Mouse (Mus musculus) liver, embryonic 11.5 days (tissue): Measurements from ENCODE around the gene Arsa. TPM values are rescaled to one million over a fixed set of nuclear protein-coding genes. Genes with fewer than 3 reads are reported as not detected.

Source experiments
- ATAC-seq: fragments of 200-750 bp; cut with Nextera tagmentation; replicated peaks from 2 replicates; pipeline ENCODE4 v1.8.0; 2017; ENCODE audit warnings: moderate number of reproducible peaks, mild to moderate bottlenecking, moderate TSS enrichment, moderate library complexity; ENCODE audit not compliant: low FRiP score
- DNase-seq: peaks from one replicate; pipeline ENCODE4 v3.0.0-alpha.2; 2017; ENCODE audit warnings: low spot score
- H3K27ac ChIP-seq: fragments of 300-500 bp; sonication (generic); 2 replicates; pipeline ENCODE4 v1.5.1; 2014; ENCODE audit warnings: mild to moderate bottlenecking, low read depth, low read length, control low read depth
- H3K27me3 ChIP-seq: fragments of 300-500 bp; sonication (generic); replicated peaks from 2 replicates; pipeline ENCODE4 v1.6.1; 2014; ENCODE audit warnings: low read length, mixed read lengths; ENCODE audit not compliant: control insufficient read depth, insufficient read depth
- H3K36me3 ChIP-seq: fragments of 300-500 bp; sonication (generic); 2 replicates; pipeline ENCODE4 v1.6.1; 2014; ENCODE audit warnings: mild to moderate bottlenecking, low read length, moderate library complexity, mixed read lengths; ENCODE audit not compliant: control insufficient read depth, insufficient read depth
- H3K4me1 ChIP-seq: fragments of 300-500 bp; sonication (generic); replicated peaks from 2 replicates; pipeline ENCODE4 v1.6.1; 2014; ENCODE audit warnings: low read length, mixed read lengths; ENCODE audit not compliant: control insufficient read depth, insufficient read depth
- H3K4me2 ChIP-seq: fragments of 300-500 bp; sonication (generic); 2 replicates; pipeline ENCODE4 v1.6.1; 2014; ENCODE audit warnings: mild to moderate bottlenecking, control low read depth, moderate library complexity
- H3K4me3 ChIP-seq: fragments of 300-500 bp; sonication (generic); 2 replicates; pipeline ENCODE4 v1.5.1; 2014; ENCODE audit warnings: low read depth, low read length, control low read depth
- H3K9ac ChIP-seq: fragments of 300-500 bp; sonication (generic); 2 replicates; pipeline ENCODE4 v1.6.1; 2014; ENCODE audit warnings: low read depth, low read length, control low read depth
- H3K9me3 ChIP-seq: fragments of 300-500 bp; sonication (generic); 2 replicates; pipeline ENCODE4 v1.6.1; 2016; ENCODE audit warnings: low read length, inconsistent platforms, mixed read lengths; ENCODE audit not compliant: control insufficient read depth
- WGBS: fragments of 180-500 bp; shearing (Covaris S2); extraction: QIAGEN DNeasy Blood & Tissue Kit; methylation state at CpG from one replicate; pipeline ENCODE4 v1.1.7; 2014; 5-methylcytosine and 5-hydroxymethylcytosine counted together
- polyA plus RNA-seq: library from polyadenylated mRNA; unstranded; fragments of >200 nt; fragmentation: Nextera tagmentation; extraction: Ambion mirVana; gene quantifications from 2 replicates; pipeline ENCODE4 v1.2.1, GENCODE M21; 2014

Arsa gene
- polyA plus RNA-seq, 1 experiment from 2014 or later, result 9.0 TPM

DNA sequence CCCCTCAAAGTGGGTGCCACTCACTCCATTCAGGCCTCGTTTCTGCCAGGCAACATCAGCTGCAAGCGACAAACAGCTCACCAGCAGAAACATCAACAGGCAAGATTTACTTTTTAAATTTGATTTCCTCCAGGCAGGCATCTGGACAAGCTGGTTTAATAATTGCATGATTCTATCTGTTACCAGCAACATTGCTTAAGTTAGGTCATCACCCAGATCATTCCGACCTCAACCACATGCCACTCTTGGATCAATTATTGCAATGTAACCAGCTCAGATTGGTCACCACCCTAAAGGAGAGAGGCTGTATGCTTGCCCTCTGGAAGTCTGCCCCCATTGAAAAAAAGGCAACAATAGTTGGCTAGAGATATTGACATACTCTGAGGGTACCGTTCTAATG is 5.7 kb downstream of the Arsa start:
- H3K9ac ChIP-seq, result no peak overlapping the region
- no peaks in the 10 kb centered on the region for H3K27me3 ChIP-seq
- H3K4me2 ChIP-seq, result no peak overlapping the region
- no peak overlapping the region for H3K27ac ChIP-seq
- WGBS, result 87% methylated on average over 4 of the region's 4 CpGs
- no peak overlapping the region for H3K4me3 ChIP-seq
- H3K36me3 ChIP-seq, result no peaks in the 10 kb centered on the region
- no peak for DNase-seq
- ATAC-seq, result no peak
- peaks cover 6% of the 10 kb centered on the region for H3K4me1 ChIP-seq
- H3K9me3 ChIP-seq, result no peaks in the 10 kb centered on the region

DNA sequence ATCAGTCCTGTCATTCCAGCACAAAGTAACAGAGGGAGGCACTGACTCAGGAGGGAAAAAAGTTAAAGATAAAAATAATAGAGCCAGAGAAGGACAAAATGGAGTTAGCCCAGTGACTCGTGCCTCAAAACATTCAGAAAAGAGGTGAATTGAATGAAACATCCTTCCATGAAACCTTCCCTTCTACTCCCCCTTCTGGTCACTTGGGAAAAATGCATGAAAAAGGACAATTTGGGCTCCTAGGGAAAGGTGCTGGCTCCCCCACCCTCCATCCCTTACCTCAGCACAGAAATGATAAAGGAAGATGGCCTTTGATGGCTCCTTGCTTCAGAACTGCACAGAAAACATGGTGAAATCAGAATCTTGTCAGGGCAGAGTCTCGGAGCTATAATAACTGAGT is 8.6 kb downstream of the Arsa start:
- no peak for ATAC-seq
- H3K4me3 ChIP-seq, result no peak overlapping the region
- H3K36me3 ChIP-seq, result no peaks in the 10 kb centered on the region
- no peaks in the 10 kb centered on the region for H3K27me3 ChIP-seq
- no peak for DNase-seq
- H3K4me1 ChIP-seq, result no peaks in the 10 kb centered on the region
- no peaks in the 10 kb centered on the region for H3K9me3 ChIP-seq
- no peak overlapping the region for H3K9ac ChIP-seq
- H3K27ac ChIP-seq, result no peak overlapping the region
- H3K4me2 ChIP-seq, result no peak overlapping the region
- WGBS, result 32% methylated on average over 2 of the region's 2 CpGs

DNA sequence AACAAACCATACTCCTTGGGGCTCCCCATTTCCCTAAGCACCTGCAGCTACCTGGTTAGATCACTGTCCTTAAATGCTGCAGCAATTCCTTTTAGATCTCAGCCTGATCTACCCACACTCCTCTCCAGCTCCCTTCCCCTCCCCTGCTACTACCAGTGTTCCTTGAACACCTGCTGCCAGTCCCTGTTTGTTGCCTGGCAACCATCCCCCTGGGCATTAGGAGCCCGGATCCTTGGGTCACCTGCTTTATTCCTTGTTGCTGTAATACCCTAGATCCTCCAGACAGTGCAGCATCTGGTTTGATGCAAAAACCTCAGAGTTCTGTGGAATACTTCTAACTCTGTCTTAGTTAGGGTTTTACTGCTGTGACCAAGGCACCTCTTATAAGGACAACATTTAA is 12.2 kb downstream of the Arsa start:
- H3K9ac ChIP-seq, result no peak overlapping the region
- H3K27me3 ChIP-seq, result peaks cover 5% of the 10 kb centered on the region; the same call in 1 of the 2 replicates
- no peak overlapping the region for H3K27ac ChIP-seq
- H3K9me3 ChIP-seq, result no peaks in the 10 kb centered on the region
- DNase-seq, result no peak
- H3K4me1 ChIP-seq, result no peaks in the 10 kb centered on the region
- WGBS, result 19% methylated on average over 1 of the region's 1 CpGs
- H3K4me3 ChIP-seq, result no peak overlapping the region
- ATAC-seq, result no peak
- H3K4me2 ChIP-seq, result no peak overlapping the region
- H3K36me3 ChIP-seq, result no peaks in the 10 kb centered on the region

DNA sequence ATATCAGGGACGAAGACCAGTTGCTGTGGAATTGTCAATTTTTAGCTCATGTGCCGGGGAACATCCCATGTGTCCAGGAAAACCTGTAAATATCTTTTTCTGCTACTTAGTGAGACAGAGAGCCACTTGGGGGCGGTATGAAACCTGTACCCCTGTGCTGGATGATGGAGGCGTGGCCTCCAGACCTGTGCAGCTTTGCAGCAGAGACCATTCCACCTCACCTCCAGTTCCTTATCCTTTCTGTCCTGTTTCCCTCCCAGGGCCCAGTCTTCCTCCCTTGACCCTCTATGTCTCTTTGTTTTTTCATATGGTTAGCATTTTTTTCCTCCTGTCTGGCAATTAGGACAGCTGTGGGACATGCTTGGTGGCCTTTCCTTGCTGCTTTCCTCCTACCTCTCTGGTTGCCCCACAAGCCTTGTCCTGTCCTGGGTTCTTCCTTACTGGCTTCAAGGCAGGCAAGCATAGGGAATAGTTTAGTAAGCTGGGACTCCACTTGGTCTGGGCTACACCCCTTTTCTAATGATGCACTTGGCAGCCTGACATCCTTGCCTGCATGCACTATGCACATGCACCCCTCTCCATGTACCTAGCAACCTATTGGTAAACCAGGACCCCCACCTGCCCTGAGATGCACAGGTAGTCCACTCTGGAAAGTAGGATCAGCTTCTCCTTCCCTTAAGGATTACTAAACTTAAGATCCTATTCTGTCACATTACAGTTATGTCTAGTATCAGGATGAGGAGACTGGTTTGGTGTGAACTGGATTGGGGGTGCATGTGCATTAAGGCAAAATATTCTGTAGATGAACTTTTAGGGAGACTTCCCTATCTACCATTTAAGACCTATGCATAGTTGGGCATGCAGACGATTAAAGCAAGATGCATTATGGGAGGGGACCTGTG is 13.6 kb downstream of the Arsa start:
- H3K9ac ChIP-seq, result no peak overlapping the region
- H3K4me1 ChIP-seq, result no peaks in the 10 kb centered on the region
- ATAC-seq (no peak), DNase-seq (no peak)
- no peak overlapping the region for H3K4me2 ChIP-seq
- H3K36me3 ChIP-seq, result no peaks in the 10 kb centered on the region
- 47% methylated on average over 5 of the region's 5 CpGs for WGBS
- no peaks in the 10 kb centered on the region for H3K9me3 ChIP-seq
- H3K27ac ChIP-seq, result no peak overlapping the region
- H3K27me3 ChIP-seq, result peaks cover 10% of the 10 kb centered on the region
- no peak overlapping the region for H3K4me3 ChIP-seq

DNA sequence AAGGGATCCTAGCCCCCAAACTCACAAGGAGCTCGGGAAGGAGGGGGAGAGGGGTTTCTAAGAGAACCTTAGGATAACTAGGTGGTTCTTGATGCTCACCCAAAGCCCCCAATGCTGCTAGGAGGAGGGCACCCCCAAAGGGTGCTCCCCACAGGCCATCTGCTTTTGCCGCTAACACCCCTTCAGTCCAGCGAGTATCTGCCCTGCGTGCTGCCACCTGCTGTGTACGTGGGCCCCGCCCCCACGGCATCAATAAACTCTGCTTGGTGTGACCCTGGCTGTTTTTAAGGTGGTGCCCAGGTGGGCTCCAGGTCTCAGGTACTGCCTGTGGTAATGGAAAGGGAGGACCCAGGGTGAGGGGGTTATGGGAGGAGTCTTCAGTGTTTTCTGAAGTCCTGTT is 15.0 kb downstream of the Arsa start:
- ATAC-seq (no peak), DNase-seq (no peak)
- H3K4me2 ChIP-seq, result no peak overlapping the region
- H3K4me3 ChIP-seq, result no peak overlapping the region
- H3K4me1 ChIP-seq, result no peaks in the 10 kb centered on the region
- H3K36me3 ChIP-seq, result no peaks in the 10 kb centered on the region
- H3K9me3 ChIP-seq, result no peaks in the 10 kb centered on the region
- H3K27me3 ChIP-seq, result peaks cover 19% of the 10 kb centered on the region
- no peak overlapping the region for H3K9ac ChIP-seq
- WGBS, result 71% methylated on average over 7 of the region's 7 CpGs
- H3K27ac ChIP-seq, result no peak overlapping the region

DNA sequence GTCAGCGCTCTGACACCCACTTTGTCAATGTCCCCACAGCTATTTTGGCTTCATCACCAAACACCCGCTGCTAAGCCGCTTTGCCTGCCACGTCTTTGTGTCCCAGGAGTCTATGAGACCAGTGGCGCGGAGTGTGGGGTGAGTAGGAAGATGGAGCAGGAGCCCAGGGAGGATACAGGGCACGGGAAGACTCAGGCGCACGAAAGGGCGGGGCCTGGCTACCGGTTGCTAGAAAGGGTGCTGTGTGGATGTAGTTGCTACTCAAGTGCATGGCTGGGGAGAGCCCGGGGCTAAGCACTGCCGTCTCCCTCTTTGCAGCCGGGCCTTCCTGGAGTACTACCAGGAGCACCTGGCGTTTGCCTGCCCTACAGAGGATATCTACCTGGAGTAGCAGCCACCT is 15.9 kb downstream of the Arsa start:
- H3K4me3 ChIP-seq, result no peak overlapping the region
- H3K9me3 ChIP-seq, result no peaks in the 10 kb centered on the region
- DNase-seq (no peak), ATAC-seq (no peak)
- peaks cover 27% of the 10 kb centered on the region for H3K27me3 ChIP-seq
- no peak overlapping the region for H3K9ac ChIP-seq
- WGBS, result 72% methylated on average over 15 of the region's 15 CpGs
- H3K27ac ChIP-seq, result no peak overlapping the region
- no peak overlapping the region for H3K4me2 ChIP-seq
- no peaks in the 10 kb centered on the region for H3K4me1 ChIP-seq
- no peaks in the 10 kb centered on the region for H3K36me3 ChIP-seq

DNA sequence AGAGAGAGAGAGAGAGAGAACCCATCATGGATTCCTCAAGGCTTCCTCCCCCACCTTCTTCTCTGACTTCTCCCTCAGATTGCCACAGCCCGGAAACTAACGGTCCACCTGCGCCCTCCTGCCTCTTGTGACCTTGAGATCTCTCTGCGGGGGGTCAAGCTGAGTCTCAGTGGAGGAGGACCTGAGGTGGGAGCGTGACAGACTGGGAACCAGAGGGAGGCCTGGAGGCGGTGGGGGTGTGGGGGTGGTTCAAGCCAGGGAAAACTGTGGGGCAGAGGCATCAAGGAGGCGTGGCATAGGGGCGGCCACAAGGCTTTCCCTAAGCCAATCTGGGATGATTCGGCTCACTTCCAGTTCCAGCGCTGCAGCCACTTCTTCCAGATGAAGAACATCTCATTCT is 16.9 kb downstream of the Arsa start:
- Histone ChIP-seq H3K4me3 (no peak overlapping the region), H3K9ac (no peak overlapping the region), H3K4me2 (no peak overlapping the region), H3K9me3 (no peaks in the 10 kb centered on the region), H3K27ac (no peak overlapping the region), H3K36me3 (no peaks in the 10 kb centered on the region), H3K4me1 (no peaks in the 10 kb centered on the region), H3K27me3 (peaks cover 36% of the 10 kb centered on the region)
- DNase-seq (no peak), ATAC-seq (no peak)
- 66% methylated on average over 10 of the region's 10 CpGs for WGBS

DNA sequence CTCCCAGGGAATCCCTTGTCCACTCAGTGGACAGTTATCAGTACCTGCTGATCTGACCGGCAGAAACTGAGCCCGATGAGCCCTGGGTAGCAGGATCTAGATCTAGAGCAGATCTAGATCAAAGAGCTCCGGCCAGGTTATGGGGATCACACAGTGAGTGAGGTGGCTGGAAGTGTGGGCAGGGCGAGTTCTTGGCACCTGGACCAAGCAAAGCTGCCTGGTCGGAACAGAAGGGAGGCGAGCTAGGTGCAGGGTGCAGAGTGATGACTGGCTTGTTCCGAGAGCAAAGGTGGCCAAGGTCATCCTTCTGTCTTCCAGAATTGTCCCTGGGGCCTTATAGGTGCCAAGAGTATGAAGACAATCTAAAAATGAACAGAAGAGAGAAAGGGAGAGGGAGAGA is 17.4 kb downstream of the Arsa start:
- Histone ChIP-seq H3K27me3 (peaks cover 40% of the 10 kb centered on the region), H3K4me2 (no peak overlapping the region), H3K9me3 (no peaks in the 10 kb centered on the region), H3K9ac (no peak overlapping the region), H3K4me3 (no peak overlapping the region), H3K36me3 (no peaks in the 10 kb centered on the region), H3K4me1 (no peaks in the 10 kb centered on the region), H3K27ac (no peak overlapping the region)
- DNase-seq, result no peak
- 77% methylated on average over 7 of the region's 7 CpGs for WGBS
- ATAC-seq, result no peak

DNA sequence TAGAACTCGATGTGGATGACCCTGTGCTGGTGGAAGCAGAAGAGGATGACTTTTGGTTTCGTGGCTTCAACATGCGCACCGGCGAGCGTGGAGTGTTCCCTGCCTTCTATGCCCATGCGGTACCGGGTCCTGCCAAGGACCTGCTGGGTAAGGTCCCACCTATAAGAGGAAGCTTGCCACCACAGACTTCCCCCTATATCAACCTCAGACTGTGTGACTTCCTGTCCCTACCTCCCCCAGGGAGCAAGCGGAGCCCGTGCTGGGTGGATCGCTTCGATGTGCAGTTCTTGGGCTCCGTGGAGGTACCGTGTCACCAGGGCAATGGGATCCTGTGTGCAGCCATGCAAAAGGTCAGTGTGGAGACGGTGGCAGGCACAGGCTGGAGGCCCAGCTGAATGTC is 18.3 kb downstream of the Arsa start:
- WGBS, result 67% methylated on average over 15 of the region's 15 CpGs
- no peak overlapping the region for H3K4me3 ChIP-seq
- no peak overlapping the region for H3K4me2 ChIP-seq
- H3K9me3 ChIP-seq, result no peaks in the 10 kb centered on the region
- H3K36me3 ChIP-seq, result no peaks in the 10 kb centered on the region
- DNase-seq, result no peak
- no peak overlapping the region for H3K27ac ChIP-seq
- no peak for ATAC-seq
- peaks cover 49% of the 10 kb centered on the region for H3K27me3 ChIP-seq
- peaks cover 1% of the 10 kb centered on the region; the same call in 1 of the 2 replicates for H3K4me1 ChIP-seq
- H3K9ac ChIP-seq, result no peak overlapping the region
